Mouse (Mus musculus) ES-Bruce4 (cell line): ENCODE measurements around the gene Psat1. TPM values are rescaled to one million over a fixed set of nuclear protein-coding genes. Genes with fewer than 3 reads are reported as not detected.

Source experiments
- H3K27ac ChIP-seq: 2 replicates; pipeline ENCODE4 v1.5.1; 2012; ENCODE audit warnings: low read length, inconsistent platforms; ENCODE audit not compliant: insufficient read depth
- H3K27me3 ChIP-seq: 2 replicates; pipeline ENCODE4 v1.6.1; 2012; ENCODE audit warnings: mild to moderate bottlenecking, low read length, inconsistent platforms; ENCODE audit not compliant: control insufficient read depth, poor library complexity, insufficient read depth, severe bottlenecking
- H3K36me3 ChIP-seq: 2 replicates; pipeline ENCODE4 v1.6.1; 2012; ENCODE audit warnings: inconsistent platforms, mild to moderate bottlenecking, low read length, moderate library complexity; ENCODE audit not compliant: control insufficient read depth, poor library complexity, insufficient read depth, severe bottlenecking
- H3K4me1 ChIP-seq: one replicate; pipeline ENCODE4 v1.8.1; 2011; ENCODE audit warnings: low read length; ENCODE audit not compliant: control insufficient read depth, insufficient read depth
- H3K4me3 ChIP-seq: 2 replicates; pipeline ENCODE4 v1.5.1; 2011; ENCODE audit warnings: low read depth, mild to moderate bottlenecking, low read length
- H3K9ac ChIP-seq: 2 replicates; pipeline ENCODE4 v1.6.1; 2012; ENCODE audit warnings: low read depth, mild to moderate bottlenecking, inconsistent platforms; ENCODE audit not compliant: poor library complexity, severe bottlenecking
- H3K9me3 ChIP-seq: replicated peaks from 2 replicates; pipeline ENCODE4 v1.6.1; 2012; ENCODE audit warnings: mild to moderate bottlenecking, low read length, inconsistent platforms; ENCODE audit not compliant: control insufficient read depth, poor library complexity, insufficient read depth, severe bottlenecking
- CTCF ChIP-seq: IDR thresholded peaks from one replicate; pipeline ENCODE4 v1.8.1; 2011; ENCODE audit warnings: low read depth, low read length
- EP300 ChIP-seq: IDR thresholded peaks from 2 replicates; pipeline ENCODE4 v1.6.1; 2011; ENCODE audit warnings: low read depth, low read length; ENCODE audit not compliant: insufficient read depth
- POLR2A ChIP-seq: IDR thresholded peaks from one replicate; pipeline ENCODE4 v1.8.1; 2011; ENCODE audit warnings: low read length; ENCODE audit not compliant: insufficient read depth
- polyA plus RNA-seq: library from polyadenylated mRNA; stranded (reverse); fragments of >200 nt; gene quantifications from 2 replicates; pipeline ENCODE4 v1.2.4, GENCODE M21; 2011; ENCODE audit warnings: low read depth; ENCODE audit not compliant: missing spikeins, insufficient read depth, insufficient read length

The Psat1 gene
- polyA plus RNA-seq, 1 experiment, result 228 TPM

GRCm38 (mm10) chr19:15866126-15866525, 81.0 kb downstream of the Psat1 start:
- Histone ChIP-seq H3K27me3 (no peaks in the 10 kb centered on the region), H3K4me3 (no peak overlapping the region), H3K27ac (no peak overlapping the region), H3K4me1 (no peaks in the 10 kb centered on the region), H3K9ac (no peak overlapping the region), H3K9me3 (no peaks in the 10 kb centered on the region), H3K36me3 (no peaks in the 10 kb centered on the region)
- TF ChIP-seq CTCF (no peak), EP300 (no peak), POLR2A (no peak)

- TF ChIP-seq EP300 (no peak), CTCF (no peak), POLR2A (no peak)
- no peak overlapping the region for H3K27ac ChIP-seq
- no peaks in the 10 kb centered on the region for H3K36me3 ChIP-seq
- H3K27me3 ChIP-seq, result no peaks in the 10 kb centered on the region
- H3K9me3 ChIP-seq, result no peaks in the 10 kb centered on the region
- H3K9ac ChIP-seq, result no peak overlapping the region
- H3K4me1 ChIP-seq, result no peaks in the 10 kb centered on the region
- H3K4me3 ChIP-seq, result no peak overlapping the region
Measured at GRCm38 (mm10) chr19:15865431-15865830, 81.7 kb downstream of the Psat1 start.

- TF ChIP-seq CTCF (no peak), POLR2A (no peak), EP300 (no peak)
Measured at GRCm38 (mm10) chr19:15864129-15864528, 83.0 kb downstream of the Psat1 start.

GRCm38 (mm10) chr19:15855379-15855778, 91.8 kb downstream of the Psat1 start:
- H3K4me1 ChIP-seq, result no peaks in the 10 kb centered on the region
- no peaks in the 10 kb centered on the region for H3K9me3 ChIP-seq
- H3K36me3 ChIP-seq, result no peaks in the 10 kb centered on the region
- TF ChIP-seq CTCF (no peak), POLR2A (no peak), EP300 (no peak)
- no peaks in the 10 kb centered on the region for H3K27me3 ChIP-seq
- H3K4me3 ChIP-seq, result no peak overlapping the region
- no peak overlapping the region for H3K9ac ChIP-seq
- H3K27ac ChIP-seq, result no peak overlapping the region

More at GRCm38 (mm10) chr19:15864129-15864528, 83.0 kb downstream of the Psat1 start:
- Histone ChIP-seq H3K27ac (no peak overlapping the region), H3K9me3 (no peaks in the 10 kb centered on the region), H3K4me1 (no peaks in the 10 kb centered on the region), H3K9ac (no peak overlapping the region), H3K27me3 (no peaks in the 10 kb centered on the region), H3K36me3 (no peaks in the 10 kb centered on the region), H3K4me3 (no peak overlapping the region)

Other genes with a start within 250 kb of the Psat1 start
- 31.0 and 33.6 TPM in 2 replicates for gene Cep78, start 37.7 kb upstream of the Psat1 start, polyA plus RNA-seq
- 37.7 and 47.0 TPM in 2 replicates for gene Gnaq, start 185.5 kb upstream of the Psat1 start, polyA plus RNA-seq